25 mouse cellular contexts compared by ENCODE assay signal in genomic region chr12:40507823-40508390, GRCm38 (mm10).
A peak's percentile ranks its signal among the peaks of the same experiment; 100 is the strongest.
DNase-seq lines count a peak whose midpoint lies in the region; ATAC-seq lines count a peak whose summit lies in the region.
"Had no signal": no experiment of that assay in that cellular context is flagged by ENCODE, and none has a peak within 500 bp of the region (broad histone marks: within the 10 kb centered on the region; RNA-seq: fewer than 3 reads in every experiment).

No protein-coding gene starts in this region.

- no peak overlapping the region for H3K27ac ChIP-seq in midbrain, embryonic 10.5 days (replicated peaks)
- no peak overlapping the region for H3K27ac ChIP-seq in midbrain, embryonic 15.5 days
- H3K27ac ChIP-seq: forebrain, embryonic 12.5 days; hindbrain, embryonic 12.5 days; limb, embryonic 10.5 days; liver, embryonic 12.5 days; macrophage; midbrain, embryonic 12.5 days; stomach, embryonic 15.5 days had no signal

- no peak overlapping the region for H3K4me3 ChIP-seq in midbrain, embryonic 10.5 days
- no peak overlapping the region for H3K4me3 ChIP-seq in midbrain, embryonic 15.5 days
- H3K4me3 ChIP-seq: forebrain, embryonic 12.5 days; hindbrain, embryonic 12.5 days; limb, embryonic 10.5 days; liver, embryonic 12.5 days; midbrain, embryonic 12.5 days; neural tube, embryonic 15.5 days; stomach, embryonic 15.5 days had no signal

- H3K4me1 ChIP-seq in midbrain, embryonic 10.5 days = peaks cover 28% of the 10 kb centered on the region
- peaks cover 25% of the 10 kb centered on the region for H3K4me1 ChIP-seq in midbrain, embryonic 15.5 days
- H3K4me1 ChIP-seq: liver, embryonic 12.5 days had no signal

- H3K9ac ChIP-seq in midbrain, embryonic 15.5 days = no peak overlapping the region
- H3K9ac ChIP-seq: forebrain, embryonic 12.5 days; hindbrain, embryonic 12.5 days; liver, embryonic 12.5 days; lung, embryonic 14.5 days; midbrain, embryonic 12.5 days; neural tube, embryonic 15.5 days; stomach, embryonic 15.5 days had no signal

- intact Hi-C loops in left cerebral cortex, postnatal 25 days (cut with DNase I) = no loop called here

- WGBS in midbrain, embryonic 10.5 days = 60% methylated on average over 4 of the region's 4 CpGs
- WGBS in midbrain, embryonic 15.5 days = 51% methylated on average over 4 of the region's 4 CpGs

- no peaks in the 10 kb centered on the region for H3K9me3 ChIP-seq in midbrain, embryonic 10.5 days (replicated peaks)
- no peaks in the 10 kb centered on the region for H3K9me3 ChIP-seq in midbrain, embryonic 15.5 days
- H3K9me3 ChIP-seq: forebrain, embryonic 12.5 days; hindbrain, embryonic 12.5 days; limb, embryonic 10.5 days; liver, embryonic 12.5 days; midbrain, embryonic 12.5 days; neural tube, embryonic 15.5 days; stomach, embryonic 15.5 days had no signal

- H3K4me2 ChIP-seq in midbrain, embryonic 15.5 days = no peak overlapping the region
- H3K4me2 ChIP-seq: forebrain, embryonic 12.5 days; hindbrain, embryonic 12.5 days; liver, embryonic 12.5 days; lung, embryonic 14.5 days; midbrain, embryonic 12.5 days; neural tube, embryonic 15.5 days; stomach, embryonic 15.5 days had no signal

- ATAC-seq in midbrain, embryonic 15.5 days (replicated peaks) = no peak
- ATAC-seq: inflammation-experienced regulatory T-cells, adult 6 months; liver, embryonic 12.5 days had no signal

- H3K27me3 ChIP-seq in midbrain, embryonic 10.5 days (ENCODE audit: low read depth, poor library complexity, severe bottlenecking) = peaks cover 27% of the 10 kb centered on the region
- H3K27me3 ChIP-seq in midbrain, embryonic 15.5 days (replicated peaks) = no peaks in the 10 kb centered on the region
- H3K27me3 ChIP-seq: forebrain, embryonic 12.5 days; hindbrain, embryonic 12.5 days; liver, embryonic 12.5 days; neural tube, embryonic 15.5 days; stomach, embryonic 15.5 days had no signal

- H3K36me3 ChIP-seq in midbrain, embryonic 10.5 days = no peaks in the 10 kb centered on the region
- no peaks in the 10 kb centered on the region for H3K36me3 ChIP-seq in midbrain, embryonic 15.5 days (replicated peaks)
- H3K36me3 ChIP-seq: forebrain, embryonic 12.5 days; hindbrain, embryonic 12.5 days; limb, embryonic 10.5 days; liver, embryonic 12.5 days; midbrain, embryonic 12.5 days; neural tube, embryonic 15.5 days; stomach, embryonic 15.5 days had no signal

- DNase-seq in embryo, embryonic 10 days (ENCODE audit: low spot score) = peak; percentile 55
- no peak for DNase-seq in embryo, embryonic 9.5 days (ENCODE audit: extremely low spot score)
- peak; percentile 43 for DNase-seq in midbrain, embryonic 10.5 days (ENCODE audit: low spot score)
- peak; percentile 75 for DNase-seq in ZHBTc4 (ENCODE audit: low read depth, low spot score)
- DNase-seq in retina, embryonic 14.5 days (ENCODE audit: low spot score) = peak; percentile 77
- no peak for DNase-seq in left cerebral cortex, postnatal 25 days (ENCODE audit: low spot score in 2 of 2)
- DNase-seq in thymus, postnatal 14 days = no peak
- DNase-seq: adrenal gland, postnatal 25 days; cerebellum, adult 18-20 months; gastrocnemius, postnatal 25 days; kidney, adult 8-10 months; kidney, postnatal 14 days; lung, embryonic 14.5 days; right cerebral cortex, postnatal 25 days; thymus, adult 2 months had no signal

Comparison
In these comparisons a context has a peak if more than half of its experiments do, and no peak if none do; other contexts are left out.
1. DNase-seq: peak in embryo, embryonic 10 days (single experiment), midbrain, embryonic 10.5 days (single experiment), ZHBTc4 (single experiment) and retina, embryonic 14.5 days (single experiment); none in embryo, embryonic 9.5 days (single experiment), left cerebral cortex, postnatal 25 days (0 of 2) and thymus, postnatal 14 days (single experiment).